Mouse (Mus musculus): ENCODE data around the gene Mapkapk2. TPM values are rescaled to one million over a fixed set of nuclear protein-coding genes. Genes with fewer than 3 reads are reported as not detected.

Gene Mapkapk2
- polyA plus RNA-seq, 1 experiment from 2014 or later, result 52.3 TPM

- Histone ChIP-seq H3K27ac (ENCODE audit: low read depth, low read length) (no peak overlapping the region), H3K4me3 (ENCODE audit: low read depth, low read length) (no peak overlapping the region), H3K4me1 (replicated peaks; ENCODE audit: control insufficient read depth, insufficient read depth, low read length) (no peaks in the 10 kb centered on the region), H3K9me3 (ENCODE audit: control insufficient read depth, low read length) (no peaks in the 10 kb centered on the region), H3K9ac (ENCODE audit: low read length) (no peak overlapping the region), H3K4me2 (ENCODE audit: low read depth, low read length, severe bottlenecking) (no peak overlapping the region), H3K36me3 (ENCODE audit: control insufficient read depth, insufficient read depth, low read length) (no peaks in the 10 kb centered on the region), H3K27me3 (ENCODE audit: control insufficient read depth, insufficient read depth, low read length) (no peaks in the 10 kb centered on the region)
- DNase-seq (ENCODE audit: low spot score) (no peak), ATAC-seq (replicated peaks; ENCODE audit: low FRiP score) (no peak)
- WGBS, result 88% methylated on average over 6 of the region's 6 CpGs
These were observed 49.3 kb downstream of the Mapkapk2 start for GRCm38 (mm10) chr1:131048121-131048863.

DNA sequence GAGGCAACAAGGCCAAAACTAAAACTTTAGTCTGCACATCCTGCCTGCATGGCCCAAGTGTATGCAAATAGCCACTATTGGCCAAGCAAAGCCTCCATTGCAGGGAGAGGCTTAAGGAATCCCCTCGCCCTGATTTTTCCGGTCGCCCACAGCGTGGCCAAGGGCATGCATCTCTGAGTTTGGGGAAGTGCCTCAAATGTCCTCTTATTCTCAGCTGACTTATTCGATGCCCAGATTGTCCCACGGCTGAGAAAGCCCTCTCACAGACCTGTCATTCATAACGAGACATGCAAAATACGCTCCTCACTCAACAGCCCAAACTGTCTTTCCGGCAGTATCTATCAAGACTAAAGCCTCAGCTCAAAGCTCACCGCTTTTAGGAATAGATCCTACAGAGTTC, 51.0 kb downstream of the Mapkapk2 start:
- Histone ChIP-seq H3K27ac (ENCODE audit: low read depth, low read length) (no peak overlapping the region), H3K9me3 (ENCODE audit: control insufficient read depth, low read length) (no peaks in the 10 kb centered on the region), H3K9ac (ENCODE audit: low read length) (no peak overlapping the region), H3K36me3 (ENCODE audit: control insufficient read depth, insufficient read depth, low read length) (no peaks in the 10 kb centered on the region), H3K4me1 (replicated peaks; ENCODE audit: control insufficient read depth, insufficient read depth, low read length) (no peaks in the 10 kb centered on the region), H3K4me2 (ENCODE audit: low read depth, low read length, severe bottlenecking) (no peak overlapping the region), H3K4me3 (ENCODE audit: low read depth, low read length) (no peak overlapping the region), H3K27me3 (ENCODE audit: control insufficient read depth, insufficient read depth, low read length) (no peaks in the 10 kb centered on the region)
- no peak for DNase-seq (ENCODE audit: low spot score)
- WGBS, result 87% methylated on average over 10 of the region's 10 CpGs
- ATAC-seq (replicated peaks; ENCODE audit: low FRiP score), result no peak

GRCm38 (mm10) chr1:131045723-131046355, 51.8 kb downstream of the Mapkapk2 start:
- no peaks in the 10 kb centered on the region for H3K4me1 ChIP-seq (replicated peaks; ENCODE audit: control insufficient read depth, insufficient read depth, low read length)
- WGBS, result 90% methylated on average over 2 of the region's 2 CpGs
- no peak overlapping the region for H3K9ac ChIP-seq (ENCODE audit: low read length)
- no peaks in the 10 kb centered on the region for H3K36me3 ChIP-seq (ENCODE audit: control insufficient read depth, insufficient read depth, low read length)
- no peak overlapping the region for H3K27ac ChIP-seq (ENCODE audit: low read depth, low read length)
- DNase-seq (ENCODE audit: low spot score) (no peak), ATAC-seq (replicated peaks; ENCODE audit: low FRiP score) (no peak)
- no peaks in the 10 kb centered on the region for H3K27me3 ChIP-seq (ENCODE audit: control insufficient read depth, insufficient read depth, low read length)
- no peak overlapping the region for H3K4me2 ChIP-seq (ENCODE audit: low read depth, low read length, severe bottlenecking)
- no peak overlapping the region for H3K4me3 ChIP-seq (ENCODE audit: low read depth, low read length)
- no peaks in the 10 kb centered on the region for H3K9me3 ChIP-seq (ENCODE audit: control insufficient read depth, low read length)

DNA sequence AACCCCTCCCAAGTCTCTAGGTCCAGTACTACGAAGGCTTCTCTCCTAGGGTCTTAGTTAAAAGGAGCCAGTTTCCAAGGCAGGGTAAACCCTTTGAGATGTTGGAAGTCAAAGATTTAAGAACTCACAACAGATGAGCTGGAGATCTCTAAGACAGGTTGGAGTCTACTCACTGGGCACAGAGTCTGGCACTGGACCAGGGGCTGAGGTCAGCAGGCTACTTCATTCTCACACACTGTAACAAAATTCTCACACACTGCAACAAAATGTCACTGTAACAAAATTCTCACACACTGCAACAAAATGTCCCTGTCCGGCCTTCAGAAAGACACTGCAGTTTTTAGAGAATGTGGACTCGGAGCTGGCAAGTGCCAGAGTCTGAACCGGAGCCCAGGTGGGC, 54.0 kb downstream of the Mapkapk2 start:
- H3K27me3 ChIP-seq (ENCODE audit: control insufficient read depth, insufficient read depth, low read length), result no peaks in the 10 kb centered on the region
- no peaks in the 10 kb centered on the region for H3K36me3 ChIP-seq (ENCODE audit: control insufficient read depth, insufficient read depth, low read length)
- H3K4me3 ChIP-seq (ENCODE audit: low read depth, low read length), result no peak overlapping the region
- DNase-seq (ENCODE audit: low spot score), result no peak
- H3K9me3 ChIP-seq (ENCODE audit: control insufficient read depth, low read length), result no peaks in the 10 kb centered on the region
- no peak for ATAC-seq (replicated peaks; ENCODE audit: low FRiP score)
- H3K4me2 ChIP-seq (ENCODE audit: low read depth, low read length, severe bottlenecking), result no peak overlapping the region
- 90% methylated on average over 4 of the region's 4 CpGs for WGBS
- no peaks in the 10 kb centered on the region for H3K4me1 ChIP-seq (replicated peaks; ENCODE audit: control insufficient read depth, insufficient read depth, low read length)
- H3K9ac ChIP-seq (ENCODE audit: low read length), result no peak overlapping the region
- no peak overlapping the region for H3K27ac ChIP-seq (ENCODE audit: low read depth, low read length)

GRCm38 (mm10) chr1:131042721-131043120, 54.9 kb downstream of the Mapkapk2 start:
- Histone ChIP-seq H3K36me3 (ENCODE audit: control insufficient read depth, insufficient read depth, low read length) (no peaks in the 10 kb centered on the region), H3K4me3 (ENCODE audit: low read depth, low read length) (no peak overlapping the region), H3K9me3 (ENCODE audit: control insufficient read depth, low read length) (no peaks in the 10 kb centered on the region), H3K9ac (ENCODE audit: low read length) (no peak overlapping the region), H3K27ac (ENCODE audit: low read depth, low read length) (no peak overlapping the region), H3K4me1 (replicated peaks; ENCODE audit: control insufficient read depth, insufficient read depth, low read length) (no peaks in the 10 kb centered on the region), H3K27me3 (ENCODE audit: control insufficient read depth, insufficient read depth, low read length) (no peaks in the 10 kb centered on the region), H3K4me2 (ENCODE audit: low read depth, low read length, severe bottlenecking) (no peak overlapping the region)
- 85% methylated on average over 3 of the region's 3 CpGs for WGBS
- DNase-seq (ENCODE audit: low spot score), result no peak
- ATAC-seq (replicated peaks; ENCODE audit: low FRiP score), result no peak

DNA sequence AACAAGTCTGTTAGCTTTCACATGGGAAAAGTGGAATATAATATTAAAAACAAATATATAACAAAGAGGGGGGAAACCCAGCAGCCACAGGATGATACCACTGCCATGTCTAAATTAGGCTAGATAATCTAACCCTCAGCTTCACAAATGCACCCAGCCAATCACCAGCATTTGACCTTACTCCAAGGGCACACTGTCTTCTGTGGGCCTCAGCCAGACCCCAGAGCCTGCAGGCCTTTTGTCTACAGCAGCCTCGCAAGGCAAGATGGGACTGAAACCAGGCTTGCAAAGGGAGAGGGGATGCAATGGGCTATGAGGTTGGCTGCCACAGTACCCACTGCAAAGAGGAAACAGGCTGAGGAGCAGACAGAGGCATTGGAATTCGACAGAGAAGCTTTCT, 55.4 kb downstream of the Mapkapk2 start:
- no peak overlapping the region for H3K27ac ChIP-seq (ENCODE audit: low read depth, low read length)
- no peaks in the 10 kb centered on the region for H3K36me3 ChIP-seq (ENCODE audit: control insufficient read depth, insufficient read depth, low read length)
- 68% methylated on average over 2 of the region's 2 CpGs for WGBS
- H3K27me3 ChIP-seq (ENCODE audit: control insufficient read depth, insufficient read depth, low read length), result no peaks in the 10 kb centered on the region
- H3K4me2 ChIP-seq (ENCODE audit: low read depth, low read length, severe bottlenecking), result no peak overlapping the region
- H3K4me1 ChIP-seq (replicated peaks; ENCODE audit: control insufficient read depth, insufficient read depth, low read length), result no peaks in the 10 kb centered on the region
- H3K4me3 ChIP-seq (ENCODE audit: low read depth, low read length), result no peak overlapping the region
- no peak overlapping the region for H3K9ac ChIP-seq (ENCODE audit: low read length)
- no peak for DNase-seq (ENCODE audit: low spot score)
- no peaks in the 10 kb centered on the region for H3K9me3 ChIP-seq (ENCODE audit: control insufficient read depth, low read length)
- no peak for ATAC-seq (replicated peaks; ENCODE audit: low FRiP score)

DNA sequence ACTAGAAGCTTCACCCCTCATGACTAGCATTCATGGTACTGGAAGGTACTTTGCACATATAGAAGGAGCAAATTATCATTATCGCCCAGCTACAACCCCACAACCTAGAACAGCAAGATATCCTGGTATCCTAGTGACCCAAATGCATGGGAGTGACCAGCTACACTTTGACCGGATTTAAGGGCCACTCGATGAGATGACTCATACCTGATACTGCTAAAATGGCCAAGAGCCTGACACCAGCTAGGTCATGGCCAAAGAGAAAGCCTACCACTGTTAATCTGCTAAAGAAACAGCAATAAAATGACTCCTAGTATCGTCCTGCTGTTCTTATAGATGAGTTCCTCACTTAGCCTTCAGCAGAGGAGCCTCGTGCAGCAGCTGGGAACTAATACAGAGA, 58.1 kb downstream of the Mapkapk2 start:
- ATAC-seq (replicated peaks; ENCODE audit: low FRiP score) (no peak), DNase-seq (ENCODE audit: low spot score) (no peak)
- no peak overlapping the region for H3K4me3 ChIP-seq (ENCODE audit: low read depth, low read length)
- H3K4me2 ChIP-seq (ENCODE audit: low read depth, low read length, severe bottlenecking), result no peak overlapping the region
- no peaks in the 10 kb centered on the region for H3K36me3 ChIP-seq (ENCODE audit: control insufficient read depth, insufficient read depth, low read length)
- no peaks in the 10 kb centered on the region for H3K9me3 ChIP-seq (ENCODE audit: control insufficient read depth, low read length)
- no peak overlapping the region for H3K9ac ChIP-seq (ENCODE audit: low read length)
- no peaks in the 10 kb centered on the region for H3K4me1 ChIP-seq (replicated peaks; ENCODE audit: control insufficient read depth, insufficient read depth, low read length)
- H3K27ac ChIP-seq (ENCODE audit: low read depth, low read length), result no peak overlapping the region
- 89% methylated on average over 5 of the region's 5 CpGs for WGBS
- H3K27me3 ChIP-seq (ENCODE audit: control insufficient read depth, insufficient read depth, low read length), result no peaks in the 10 kb centered on the region

DNA sequence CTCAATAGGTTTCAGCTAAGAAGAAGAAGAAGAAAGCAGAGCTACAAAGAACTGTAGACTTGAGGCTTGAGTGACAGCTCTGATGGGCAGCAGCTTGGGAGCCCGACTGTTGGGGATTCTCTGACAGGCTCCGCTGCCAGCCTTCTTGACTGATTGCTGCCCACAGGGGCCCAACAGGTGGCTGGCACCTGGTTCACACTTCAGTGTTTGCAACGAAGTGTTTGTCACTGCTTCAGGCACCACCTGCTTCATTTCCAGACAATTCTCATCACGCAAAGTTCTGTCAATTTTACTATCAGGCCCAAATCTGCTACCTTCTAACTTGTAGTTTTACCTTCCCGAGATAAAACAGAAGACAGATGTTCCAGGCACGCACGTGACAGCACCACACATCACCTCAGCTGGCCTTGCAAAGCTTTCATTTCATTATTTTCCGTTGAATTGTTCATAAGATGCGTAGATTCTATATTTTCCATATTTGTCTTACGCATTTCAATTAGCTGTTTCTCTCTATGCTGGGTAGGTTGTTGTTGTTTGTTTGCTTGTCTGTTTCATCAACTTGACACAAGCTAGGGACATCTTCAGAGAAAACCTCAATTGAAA, 59.1 kb downstream of the Mapkapk2 start:
- H3K9ac ChIP-seq (ENCODE audit: low read length), result no peak overlapping the region
- H3K4me2 ChIP-seq (ENCODE audit: low read depth, low read length, severe bottlenecking), result no peak overlapping the region
- 88% methylated on average over 10 of the region's 10 CpGs for WGBS
- no peak overlapping the region for H3K27ac ChIP-seq (ENCODE audit: low read depth, low read length)
- no peaks in the 10 kb centered on the region for H3K36me3 ChIP-seq (ENCODE audit: control insufficient read depth, insufficient read depth, low read length)
- no peaks in the 10 kb centered on the region for H3K9me3 ChIP-seq (ENCODE audit: control insufficient read depth, low read length)
- DNase-seq (ENCODE audit: low spot score) (no peak), ATAC-seq (replicated peaks; ENCODE audit: low FRiP score) (no peak)
- H3K4me1 ChIP-seq (replicated peaks; ENCODE audit: control insufficient read depth, insufficient read depth, low read length), result no peaks in the 10 kb centered on the region
- no peak overlapping the region for H3K4me3 ChIP-seq (ENCODE audit: low read depth, low read length)
- H3K27me3 ChIP-seq (ENCODE audit: control insufficient read depth, insufficient read depth, low read length), result no peaks in the 10 kb centered on the region
